Mouse (Mus musculus): ENCODE data around the gene Cpt1b. TPM values are rescaled to one million over a fixed set of nuclear protein-coding genes. Genes with fewer than 3 reads are reported as not detected.
A peak's percentile ranks its signal among the peaks of the same experiment; 100 is the strongest.
"Not testable (repeated sequence)": the region's sequence is repeated elsewhere in the genome, so short reads cannot be mapped to it uniquely, and the experiment has no call there.

Gene Cpt1b
- polyA plus RNA-seq, 1 experiment from 2014 or later, result 4.5 TPM

- 34% methylated on average over 8 of the region's 8 CpGs for WGBS (ENCODE audit: insufficient replicate concordance)
- no peaks in the 10 kb centered on the region for H3K4me1 ChIP-seq (ENCODE audit: control insufficient read depth, low read depth, low read length)
- no peak for ATAC-seq (ENCODE audit: low read depth)
- no peaks in the 10 kb centered on the region for H3K9me3 ChIP-seq (replicated peaks; ENCODE audit: control insufficient read depth, low read length)
- H3K9ac ChIP-seq (ENCODE audit: low read depth, low read length), result no peak overlapping the region
- no peak overlapping the region for H3K4me2 ChIP-seq (ENCODE audit: low read depth, low read length)
- no peaks in the 10 kb centered on the region for H3K27me3 ChIP-seq (ENCODE audit: control insufficient read depth, insufficient read depth, low read depth, low read length)
- no peak overlapping the region for H3K27ac ChIP-seq (ENCODE audit: low read length)
- H3K4me3 ChIP-seq (ENCODE audit: low read depth, low read length), result no peak overlapping the region
- no peaks in the 10 kb centered on the region for H3K36me3 ChIP-seq (ENCODE audit: control insufficient read depth, insufficient read depth)
Measured at GRCm38 (mm10) chr15:89442486-89443070, 16.9 kb upstream of the Cpt1b start.

DNA sequence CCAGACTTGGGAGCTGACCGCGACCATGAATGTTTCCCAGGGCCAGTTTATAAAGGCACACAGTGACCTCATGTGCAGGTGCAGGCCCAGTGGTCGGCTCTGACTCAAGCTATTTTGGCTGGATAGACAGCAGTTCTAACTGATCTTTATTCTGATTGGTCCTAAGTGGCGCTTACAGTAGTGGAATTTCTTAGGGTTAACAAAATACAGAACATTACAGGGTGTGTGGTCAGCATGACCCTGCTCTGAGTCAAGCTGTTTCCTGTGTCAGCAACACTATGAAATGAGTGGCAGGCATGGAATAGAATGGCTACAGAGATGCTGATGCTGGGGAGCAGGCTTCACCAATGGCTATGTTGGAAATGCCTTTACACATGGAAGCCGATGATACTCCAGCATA, 10.2 kb upstream of the Cpt1b start:
- no peaks in the 10 kb centered on the region for H3K36me3 ChIP-seq (ENCODE audit: control insufficient read depth, insufficient read depth)
- H3K4me1 ChIP-seq (ENCODE audit: control insufficient read depth, low read depth, low read length), result peaks cover 5% of the 10 kb centered on the region
- ATAC-seq (ENCODE audit: low read depth), result no peak
- H3K4me3 ChIP-seq (ENCODE audit: low read depth, low read length), result no peak overlapping the region
- no peaks in the 10 kb centered on the region for H3K27me3 ChIP-seq (ENCODE audit: control insufficient read depth, insufficient read depth, low read depth, low read length)
- H3K9ac ChIP-seq (ENCODE audit: low read depth, low read length), result no peak overlapping the region
- no peak overlapping the region for H3K4me2 ChIP-seq (ENCODE audit: low read depth, low read length)
- H3K9me3 ChIP-seq (replicated peaks; ENCODE audit: control insufficient read depth, low read length), result no peaks in the 10 kb centered on the region
- 63% methylated on average over 5 of the region's 5 CpGs for WGBS (ENCODE audit: insufficient replicate concordance)
- H3K27ac ChIP-seq (ENCODE audit: low read length), result no peak overlapping the region

- WGBS (ENCODE audit: insufficient replicate concordance), result 48% methylated on average over 3 of the region's 3 CpGs
Measured at GRCm38 (mm10) chr15:89434136-89434535, 8.5 kb upstream of the Cpt1b start.

GRCm38 (mm10) chr15:89432946-89433345, 7.3 kb upstream of the Cpt1b start:
- Histone ChIP-seq H3K27ac (ENCODE audit: low read length) (no peak overlapping the region), H3K36me3 (ENCODE audit: control insufficient read depth, insufficient read depth) (no peaks in the 10 kb centered on the region), H3K27me3 (ENCODE audit: control insufficient read depth, insufficient read depth, low read depth, low read length) (no peaks in the 10 kb centered on the region), H3K4me3 (ENCODE audit: low read depth, low read length) (no peak overlapping the region), H3K9ac (ENCODE audit: low read depth, low read length) (no peak overlapping the region), H3K4me1 (ENCODE audit: control insufficient read depth, low read depth, low read length) (peaks cover 14% of the 10 kb centered on the region), H3K4me2 (ENCODE audit: low read depth, low read length) (no peak overlapping the region), H3K9me3 (replicated peaks; ENCODE audit: control insufficient read depth, low read length) (no peaks in the 10 kb centered on the region)
- 69% methylated on average over 4 of the region's 4 CpGs for WGBS (ENCODE audit: insufficient replicate concordance)
- ATAC-seq (ENCODE audit: low read depth), result no peak

More at GRCm38 (mm10) chr15:89434136-89434535, 8.5 kb upstream of the Cpt1b start:
- no peaks in the 10 kb centered on the region for H3K27me3 ChIP-seq (ENCODE audit: control insufficient read depth, insufficient read depth, low read depth, low read length)
- H3K36me3 ChIP-seq (ENCODE audit: control insufficient read depth, insufficient read depth), result no peaks in the 10 kb centered on the region
- H3K4me3 ChIP-seq (ENCODE audit: low read depth, low read length), result no peak overlapping the region
- no peak overlapping the region for H3K27ac ChIP-seq (ENCODE audit: low read length)
- H3K4me1 ChIP-seq (ENCODE audit: control insufficient read depth, low read depth, low read length), result peaks cover 6% of the 10 kb centered on the region
- H3K4me2 ChIP-seq (ENCODE audit: low read depth, low read length), result no peak overlapping the region
- H3K9ac ChIP-seq (ENCODE audit: low read depth, low read length), result no peak overlapping the region
- no peaks in the 10 kb centered on the region for H3K9me3 ChIP-seq (replicated peaks; ENCODE audit: control insufficient read depth, low read length)
- ATAC-seq (ENCODE audit: low read depth), result no peak

- H3K27ac ChIP-seq (ENCODE audit: low read length), result no peak overlapping the region
- 78% methylated on average over 6 of the region's 6 CpGs for WGBS (ENCODE audit: insufficient replicate concordance)
- H3K27me3 ChIP-seq (ENCODE audit: control insufficient read depth, insufficient read depth, low read depth, low read length), result no peaks in the 10 kb centered on the region
- no peak for ATAC-seq (ENCODE audit: low read depth)
- H3K9ac ChIP-seq (ENCODE audit: low read depth, low read length), result no peak overlapping the region; the same call in 1 of the 2 replicates
- no peaks in the 10 kb centered on the region for H3K36me3 ChIP-seq (ENCODE audit: control insufficient read depth, insufficient read depth)
- peaks cover 14% of the 10 kb centered on the region for H3K4me1 ChIP-seq (ENCODE audit: control insufficient read depth, low read depth, low read length)
- H3K4me3 ChIP-seq (ENCODE audit: low read depth, low read length), result no peak overlapping the region
- no peaks in the 10 kb centered on the region for H3K9me3 ChIP-seq (replicated peaks; ENCODE audit: control insufficient read depth, low read length)
- no peak overlapping the region for H3K4me2 ChIP-seq (ENCODE audit: low read depth, low read length)
Measured at GRCm38 (mm10) chr15:89431806-89432205, 6.1 kb upstream of the Cpt1b start.

DNA sequence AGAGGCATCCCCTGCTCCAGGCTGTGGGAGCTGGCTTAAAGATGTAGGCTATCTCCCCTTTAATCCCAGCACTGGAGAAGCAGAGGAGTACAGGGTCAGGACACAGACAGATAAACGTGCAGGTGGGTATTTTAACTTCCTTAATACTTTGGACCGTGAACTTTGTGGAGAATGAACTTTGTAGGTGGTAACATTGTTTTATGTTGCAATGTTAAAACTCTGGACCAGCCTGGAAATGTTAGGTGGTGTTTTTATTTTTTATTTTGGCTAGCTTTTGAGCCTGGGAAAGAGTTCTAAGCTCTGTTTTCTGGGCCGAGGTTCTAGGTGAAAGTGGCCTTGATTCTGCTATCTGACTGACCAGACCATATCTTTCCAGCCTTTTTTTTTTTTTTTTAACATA, 5.6 kb upstream of the Cpt1b start:
- H3K36me3 ChIP-seq (ENCODE audit: control insufficient read depth, insufficient read depth), result no peaks in the 10 kb centered on the region; the same call in 1 of the 2 replicates
- peak overlapping the region; percentile 88; the same call in 1 of the 2 replicates for H3K4me3 ChIP-seq (ENCODE audit: low read depth, low read length)
- no peaks in the 10 kb centered on the region for H3K27me3 ChIP-seq (ENCODE audit: control insufficient read depth, insufficient read depth, low read depth, low read length)
- no peak overlapping the region for H3K9ac ChIP-seq (ENCODE audit: low read depth, low read length)
- H3K27ac ChIP-seq (ENCODE audit: low read length), result no peak overlapping the region
- 60% methylated on average over 3 of the region's 3 CpGs for WGBS (ENCODE audit: insufficient replicate concordance)
- peak overlapping the region; percentile 94 for H3K4me2 ChIP-seq (ENCODE audit: low read depth, low read length)
- peaks cover 14% of the 10 kb centered on the region for H3K4me1 ChIP-seq (ENCODE audit: control insufficient read depth, low read depth, low read length)
- no peak for ATAC-seq (ENCODE audit: low read depth)
- no peaks in the 10 kb centered on the region for H3K9me3 ChIP-seq (replicated peaks; ENCODE audit: control insufficient read depth, low read length)

GRCm38 (mm10) chr15:89430771-89431170, 5.1 kb upstream of the Cpt1b start:
- not testable (repeated sequence) for H3K27me3 ChIP-seq (ENCODE audit: control insufficient read depth, insufficient read depth, low read depth, low read length); H3K9me3 ChIP-seq (replicated peaks; ENCODE audit: control insufficient read depth, low read length); H3K9ac ChIP-seq (ENCODE audit: low read depth, low read length); ATAC-seq (ENCODE audit: low read depth); H3K36me3 ChIP-seq (ENCODE audit: control insufficient read depth, insufficient read depth)
- Histone ChIP-seq H3K4me3 (ENCODE audit: low read depth, low read length) (peak overlapping the region; percentile 88), H3K27ac (ENCODE audit: low read length) (peak overlapping the region; percentile 99; the same call in 1 of the 2 replicates), H3K4me2 (ENCODE audit: low read depth, low read length) (peak overlapping the region; percentile 94), H3K4me1 (ENCODE audit: control insufficient read depth, low read depth, low read length) (peaks cover 14% of the 10 kb centered on the region)
- 49% methylated on average over 9 of the region's 9 CpGs for WGBS (ENCODE audit: insufficient replicate concordance)

- Histone ChIP-seq H3K27ac (ENCODE audit: low read length) (peak overlapping the region; percentile 99), H3K9me3 (replicated peaks; ENCODE audit: control insufficient read depth, low read length) (no peaks in the 10 kb centered on the region), H3K4me2 (ENCODE audit: low read depth, low read length) (peak overlapping the region; percentile 94), H3K27me3 (ENCODE audit: control insufficient read depth, insufficient read depth, low read depth, low read length) (no peaks in the 10 kb centered on the region), H3K4me3 (ENCODE audit: low read depth, low read length) (peak overlapping the region; percentile 88), H3K4me1 (ENCODE audit: control insufficient read depth, low read depth, low read length) (peaks cover 14% of the 10 kb centered on the region), H3K36me3 (ENCODE audit: control insufficient read depth, insufficient read depth) (no peaks in the 10 kb centered on the region; the same call in 1 of the 2 replicates), H3K9ac (ENCODE audit: low read depth, low read length) (peak overlapping the region; percentile 92)
- 37% methylated on average over 6 of the region's 6 CpGs for WGBS (ENCODE audit: insufficient replicate concordance)
- no peak for ATAC-seq (ENCODE audit: low read depth)
Measured at GRCm38 (mm10) chr15:89430341-89430740, 4.7 kb upstream of the Cpt1b start.

GRCm38 (mm10) chr15:89429352-89430221, 3.9 kb upstream of the Cpt1b start, which contains the start of the genes C730034F03Rik, Gm44502 and Chkb:
TSS of gene C730034F03Rik (plus strand) at chr15:89429589.
TSS of gene Gm44502 (minus strand) at chr15:89429696.
TSS of gene Chkb (minus strand) at chr15:89429908.
- H3K27ac ChIP-seq (ENCODE audit: low read length), result peak within 1 kb of the TSS; percentile 99
- peaks cover 14% of the 10 kb centered on the region for H3K4me1 ChIP-seq (ENCODE audit: control insufficient read depth, low read depth, low read length)
- peak; percentile 91 for ATAC-seq (ENCODE audit: low read depth)

More at GRCm38 (mm10) chr15:89429352-89430221, 3.9 kb upstream of the Cpt1b start, which contains the start of the genes C730034F03Rik, Gm44502 and Chkb:
- Histone ChIP-seq H3K9ac (ENCODE audit: low read depth, low read length) (peak within 1 kb of the TSS; percentile 92), H3K4me2 (ENCODE audit: low read depth, low read length) (peak within 1 kb of the TSS; percentile 94), H3K27me3 (ENCODE audit: control insufficient read depth, insufficient read depth, low read depth, low read length) (no peaks in the 10 kb centered on the region), H3K36me3 (ENCODE audit: control insufficient read depth, insufficient read depth) (no peaks in the 10 kb centered on the region; the same call in 1 of the 2 replicates), H3K4me3 (ENCODE audit: low read depth, low read length) (peak within 1 kb of the TSS; percentile 88), H3K9me3 (replicated peaks; ENCODE audit: control insufficient read depth, low read length) (no peaks in the 10 kb centered on the region)
- WGBS (ENCODE audit: insufficient replicate concordance), result under 1% methylated on average over 70 of the region's 70 CpGs

Data from liver, embryonic 16.5 days (tissue).